Mouse (Mus musculus): ENCODE measurements around the gene Pgc.

Gene Pgc

GRCm38 (mm10) chr17:47753130-47753775 lies 26.6 kb downstream of the Pgc start:
- no peak for DNase-seq

GRCm38 (mm10) chr17:47754246-47754645 lies 27.6 kb downstream of the Pgc start:
- no peak for DNase-seq

- no peak for DNase-seq
Measured at GRCm38 (mm10) chr17:47756366-47756765, 29.7 kb downstream of the Pgc start.

- no peak for DNase-seq
Measured at GRCm38 (mm10) chr17:47757056-47757610, 30.5 kb downstream of the Pgc start.

GRCm38 (mm10) chr17:47759702-47760410 lies 33.2 kb downstream of the Pgc start:
- no peak for DNase-seq

- no peak for DNase-seq
Measured at GRCm38 (mm10) chr17:47762028-47762427, 35.4 kb downstream of the Pgc start.

GRCm38 (mm10) chr17:47762518-47763340 lies 36.1 kb downstream of the Pgc start:
- DNase-seq: no peak

GRCm38 (mm10) chr17:47765986-47766385 lies 39.3 kb downstream of the Pgc start:
- DNase-seq: no peak

- no peak for DNase-seq
Measured at GRCm38 (mm10) chr17:47766407-47767043, 39.9 kb downstream of the Pgc start.

GRCm38 (mm10) chr17:47767081-47767455 lies 40.4 kb downstream of the Pgc start:
- no peak for DNase-seq

GRCm38 (mm10) chr17:47767456-47768141 lies 41.0 kb downstream of the Pgc start:
- no peak for DNase-seq

GRCm38 (mm10) chr17:47768707-47769276 lies 42.1 kb downstream of the Pgc start:
- no peak for DNase-seq

GRCm38 (mm10) chr17:47769389-47770299 lies 43.0 kb downstream of the Pgc start:
- no peak for DNase-seq

GRCm38 (mm10) chr17:47773604-47774003 lies 47.0 kb downstream of the Pgc start:
- no peak for DNase-seq

GRCm38 (mm10) chr17:47777141-47777540 lies 50.5 kb downstream of the Pgc start:
- DNase-seq: no peak

GRCm38 (mm10) chr17:47780470-47780869 lies 53.8 kb downstream of the Pgc start:
- DNase-seq: no peak

GRCm38 (mm10) chr17:47782486-47782885 lies 55.8 kb downstream of the Pgc start:
- DNase-seq: no peak

GRCm38 (mm10) chr17:47783445-47784223 lies 57.0 kb downstream of the Pgc start:
- no peak for DNase-seq

Measured in embryo, embryonic 11 days (tissue).